Mouse (Mus musculus): ENCODE measurements around the gene S100a16. TPM values are rescaled to one million over a fixed set of nuclear protein-coding genes. Genes with fewer than 3 reads are reported as not detected.

Gene S100a16
- polyA plus RNA-seq, 1 experiment from 2014 or later, result 42.1 TPM

DNA sequence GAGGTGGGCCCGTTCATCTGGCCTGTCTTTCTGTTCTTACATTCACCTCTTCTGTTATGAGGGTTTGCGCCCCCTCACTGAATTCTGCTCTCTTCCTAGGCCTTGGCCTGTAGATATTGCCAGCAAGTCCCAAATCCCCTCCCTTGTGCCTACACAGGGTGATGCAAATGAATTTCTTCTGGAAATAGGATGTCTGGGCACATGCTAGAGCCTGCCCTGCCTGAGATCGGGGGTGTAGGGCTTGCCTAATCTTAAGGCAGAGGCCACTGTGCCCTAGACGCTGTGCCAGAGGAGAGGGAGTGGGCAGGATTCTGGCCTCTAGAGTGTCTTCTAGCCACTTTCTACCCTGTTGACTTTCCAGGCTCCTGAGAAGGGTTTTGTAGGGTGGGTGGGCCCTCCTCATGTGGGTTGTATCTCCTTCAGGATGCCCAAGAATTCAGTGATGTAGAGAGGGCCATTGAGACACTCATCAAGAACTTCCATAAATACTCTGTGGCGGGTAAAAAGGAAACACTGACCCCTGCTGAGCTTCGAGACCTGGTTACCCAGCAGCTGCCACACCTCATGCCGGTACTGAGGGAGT lies 9.7 kb upstream of the S100a16 start:
- Histone ChIP-seq H3K36me3 (ENCODE audit: control insufficient read depth, insufficient read depth, low read length) (no peaks in the 10 kb centered on the region), H3K4me1 (ENCODE audit: control insufficient read depth, insufficient read depth, low read length) (no peaks in the 10 kb centered on the region), H3K4me2 (ENCODE audit: low read depth, severe bottlenecking) (no peak overlapping the region), H3K27ac (replicated peaks; ENCODE audit: low read depth, low read length) (no peak overlapping the region), H3K27me3 (ENCODE audit: control insufficient read depth, insufficient read depth, low read length) (no peaks in the 10 kb centered on the region), H3K9me3 (ENCODE audit: control insufficient read depth, low read length) (no peaks in the 10 kb centered on the region), H3K4me3 (ENCODE audit: low read depth, low read length) (no peak overlapping the region), H3K9ac (ENCODE audit: low read length) (no peak overlapping the region)
- DNase-seq (ENCODE audit: low spot score) (no peak), ATAC-seq (ENCODE audit: insufficient number of reproducible peaks, low FRiP score, low TSS enrichment, low read depth) (no peak)
- 83% methylated on average over 7 of the region's 7 CpGs for WGBS

DNA sequence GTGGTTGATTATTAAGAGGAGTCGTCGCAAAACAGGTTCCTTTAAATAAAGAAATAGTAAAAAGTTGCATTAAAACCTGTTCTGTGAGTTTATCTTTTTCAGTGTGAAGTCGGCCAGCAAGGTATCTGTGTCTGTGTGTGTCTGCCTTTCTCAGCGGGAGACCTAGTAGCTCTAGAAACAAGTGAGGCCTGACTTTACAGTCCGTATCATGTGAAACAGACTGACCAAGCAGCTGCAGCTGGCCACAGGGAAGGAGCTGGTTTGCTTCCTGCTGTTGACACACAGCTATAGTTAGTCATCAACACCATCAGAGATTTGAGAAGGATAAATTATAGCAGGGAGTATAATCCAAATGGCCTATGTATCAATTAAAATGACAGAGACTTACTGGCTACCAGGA lies 5.3 kb upstream of the S100a16 start:
- H3K9me3 ChIP-seq (ENCODE audit: control insufficient read depth, low read length), result no peaks in the 10 kb centered on the region
- H3K4me3 ChIP-seq (ENCODE audit: low read depth, low read length), result no peak overlapping the region
- H3K9ac ChIP-seq (ENCODE audit: low read length), result no peak overlapping the region
- WGBS, result 73% methylated on average over 5 of the region's 5 CpGs
- no peaks in the 10 kb centered on the region for H3K4me1 ChIP-seq (ENCODE audit: control insufficient read depth, insufficient read depth, low read length)
- H3K36me3 ChIP-seq (ENCODE audit: control insufficient read depth, insufficient read depth, low read length), result no peaks in the 10 kb centered on the region
- DNase-seq (ENCODE audit: low spot score), result no peak
- H3K27ac ChIP-seq (replicated peaks; ENCODE audit: low read depth, low read length), result no peak overlapping the region
- ATAC-seq (ENCODE audit: insufficient number of reproducible peaks, low FRiP score, low TSS enrichment, low read depth), result no peak
- no peaks in the 10 kb centered on the region for H3K27me3 ChIP-seq (ENCODE audit: control insufficient read depth, insufficient read depth, low read length)
- H3K4me2 ChIP-seq (ENCODE audit: low read depth, severe bottlenecking), result no peak overlapping the region

DNA sequence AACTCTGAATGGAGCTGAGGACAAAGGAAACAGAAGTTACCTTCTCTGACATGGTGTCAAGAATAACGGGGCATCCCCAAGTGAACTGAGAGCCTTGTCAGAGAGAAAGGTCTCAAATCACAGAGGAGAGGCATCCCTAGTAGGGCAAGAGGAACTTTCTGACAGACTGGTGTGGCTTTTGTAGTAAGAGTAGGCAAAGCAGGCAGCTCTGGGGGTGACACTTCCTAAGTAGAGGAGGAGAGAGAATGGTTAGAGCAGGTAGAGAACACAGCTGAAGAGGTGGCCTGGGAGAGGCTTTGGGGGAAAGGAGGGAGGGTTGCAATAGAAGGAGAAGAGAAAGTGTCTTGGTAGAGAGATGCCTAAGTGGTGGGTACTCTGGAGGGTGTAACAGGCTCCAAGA lies 1.6 kb upstream of the S100a16 start:
- Histone ChIP-seq H3K4me3 (ENCODE audit: low read depth, low read length) (no peak overlapping the region), H3K36me3 (ENCODE audit: control insufficient read depth, insufficient read depth, low read length) (no peaks in the 10 kb centered on the region), H3K27me3 (ENCODE audit: control insufficient read depth, insufficient read depth, low read length) (no peaks in the 10 kb centered on the region), H3K27ac (replicated peaks; ENCODE audit: low read depth, low read length) (no peak overlapping the region), H3K9me3 (ENCODE audit: control insufficient read depth, low read length) (no peaks in the 10 kb centered on the region), H3K9ac (ENCODE audit: low read length) (no peak overlapping the region), H3K4me2 (ENCODE audit: low read depth, severe bottlenecking) (no peak overlapping the region), H3K4me1 (ENCODE audit: control insufficient read depth, insufficient read depth, low read length) (no peaks in the 10 kb centered on the region)
- 62% methylated on average over 1 of the region's 1 CpGs for WGBS
- no peak for ATAC-seq (ENCODE audit: insufficient number of reproducible peaks, low FRiP score, low TSS enrichment, low read depth)
- DNase-seq (ENCODE audit: low spot score), result no peak

DNA sequence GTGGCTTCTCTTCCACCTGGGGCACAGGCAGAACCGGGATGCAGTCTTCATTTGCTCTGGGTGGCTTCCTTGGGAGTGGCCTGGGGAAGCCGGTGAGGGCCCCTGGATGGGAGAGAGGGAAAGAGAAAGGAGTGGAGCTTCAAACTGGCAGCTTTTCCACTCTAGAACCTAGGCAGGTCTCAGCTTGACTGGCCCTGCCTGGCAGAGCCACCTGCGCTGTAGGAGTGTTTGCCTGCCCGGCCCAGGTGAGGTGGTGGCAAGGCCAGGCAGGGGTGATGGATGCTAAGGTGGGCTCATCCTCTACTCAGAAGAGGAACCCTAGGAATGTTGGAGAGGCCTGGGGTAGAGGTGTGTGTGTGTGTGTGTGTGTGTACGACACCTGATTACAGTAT lies 847 bp downstream of the S100a16 start:
- Histone ChIP-seq H3K9me3 (ENCODE audit: control insufficient read depth, low read length) (no peaks in the 10 kb centered on the region), H3K9ac (ENCODE audit: low read length) (no peak overlapping the region), H3K4me3 (ENCODE audit: low read depth, low read length) (no peak overlapping the region), H3K36me3 (ENCODE audit: control insufficient read depth, insufficient read depth, low read length) (no peaks in the 10 kb centered on the region), H3K4me1 (ENCODE audit: control insufficient read depth, insufficient read depth, low read length) (no peaks in the 10 kb centered on the region), H3K27me3 (ENCODE audit: control insufficient read depth, insufficient read depth, low read length) (no peaks in the 10 kb centered on the region), H3K4me2 (ENCODE audit: low read depth, severe bottlenecking) (no peak overlapping the region), H3K27ac (replicated peaks; ENCODE audit: low read depth, low read length) (no peak overlapping the region)
- WGBS, result 65% methylated on average over 5 of the region's 5 CpGs
- no peak for ATAC-seq (ENCODE audit: insufficient number of reproducible peaks, low FRiP score, low TSS enrichment, low read depth)
- no peak for DNase-seq (ENCODE audit: low spot score)

GRCm38 (mm10) chr3:90540904-90541303 lies 3.9 kb downstream of the S100a16 start:
- Histone ChIP-seq H3K36me3 (ENCODE audit: control insufficient read depth, insufficient read depth, low read length) (no peaks in the 10 kb centered on the region), H3K9me3 (ENCODE audit: control insufficient read depth, low read length) (no peaks in the 10 kb centered on the region), H3K27me3 (ENCODE audit: control insufficient read depth, insufficient read depth, low read length) (no peaks in the 10 kb centered on the region), H3K27ac (replicated peaks; ENCODE audit: low read depth, low read length) (no peak overlapping the region), H3K9ac (ENCODE audit: low read length) (no peak overlapping the region), H3K4me2 (ENCODE audit: low read depth, severe bottlenecking) (no peak overlapping the region), H3K4me1 (ENCODE audit: control insufficient read depth, insufficient read depth, low read length) (no peaks in the 10 kb centered on the region), H3K4me3 (ENCODE audit: low read depth, low read length) (no peak overlapping the region)
- peak; percentile 5; the same call in 1 of the 2 replicates for ATAC-seq (ENCODE audit: insufficient number of reproducible peaks, low FRiP score, low TSS enrichment, low read depth)
- WGBS, result 78% methylated on average over 4 of the region's 4 CpGs
- DNase-seq (ENCODE audit: low spot score), result no peak

- no peaks in the 10 kb centered on the region for H3K36me3 ChIP-seq (ENCODE audit: control insufficient read depth, insufficient read depth, low read length)
- ATAC-seq (ENCODE audit: insufficient number of reproducible peaks, low FRiP score, low TSS enrichment, low read depth) (peak; percentile 65; the same call in 1 of the 2 replicates), DNase-seq (ENCODE audit: low spot score) (no peak)
- WGBS, result 20% methylated on average over 5 of the region's 5 CpGs
- peaks cover 3% of the 10 kb centered on the region; the same call in 1 of the 2 replicates for H3K4me1 ChIP-seq (ENCODE audit: control insufficient read depth, insufficient read depth, low read length)
- no peak overlapping the region for H3K9ac ChIP-seq (ENCODE audit: low read length)
- no peak overlapping the region for H3K4me3 ChIP-seq (ENCODE audit: low read depth, low read length)
- no peaks in the 10 kb centered on the region for H3K9me3 ChIP-seq (ENCODE audit: control insufficient read depth, low read length)
- no peak overlapping the region for H3K4me2 ChIP-seq (ENCODE audit: low read depth, severe bottlenecking)
- H3K27ac ChIP-seq (replicated peaks; ENCODE audit: low read depth, low read length), result no peak overlapping the region
- no peaks in the 10 kb centered on the region for H3K27me3 ChIP-seq (ENCODE audit: control insufficient read depth, insufficient read depth, low read length)
Observed at GRCm38 (mm10) chr3:90549676-90550420, 12.8 kb downstream of the S100a16 start.

GRCm38 (mm10) chr3:90550421-90550790 lies 13.4 kb downstream of the S100a16 start:
- Histone ChIP-seq H3K4me3 (ENCODE audit: low read depth, low read length) (no peak overlapping the region), H3K4me2 (ENCODE audit: low read depth, severe bottlenecking) (no peak overlapping the region), H3K9ac (ENCODE audit: low read length) (no peak overlapping the region), H3K27ac (replicated peaks; ENCODE audit: low read depth, low read length) (no peak overlapping the region), H3K4me1 (ENCODE audit: control insufficient read depth, insufficient read depth, low read length) (peaks cover 3% of the 10 kb centered on the region; the same call in 1 of the 2 replicates), H3K27me3 (ENCODE audit: control insufficient read depth, insufficient read depth, low read length) (no peaks in the 10 kb centered on the region), H3K36me3 (ENCODE audit: control insufficient read depth, insufficient read depth, low read length) (no peaks in the 10 kb centered on the region), H3K9me3 (ENCODE audit: control insufficient read depth, low read length) (no peaks in the 10 kb centered on the region)
- no peak for ATAC-seq (ENCODE audit: insufficient number of reproducible peaks, low FRiP score, low TSS enrichment, low read depth)
- DNase-seq (ENCODE audit: low spot score), result no peak
- WGBS, result 91% methylated on average over 2 of the region's 2 CpGs

DNA sequence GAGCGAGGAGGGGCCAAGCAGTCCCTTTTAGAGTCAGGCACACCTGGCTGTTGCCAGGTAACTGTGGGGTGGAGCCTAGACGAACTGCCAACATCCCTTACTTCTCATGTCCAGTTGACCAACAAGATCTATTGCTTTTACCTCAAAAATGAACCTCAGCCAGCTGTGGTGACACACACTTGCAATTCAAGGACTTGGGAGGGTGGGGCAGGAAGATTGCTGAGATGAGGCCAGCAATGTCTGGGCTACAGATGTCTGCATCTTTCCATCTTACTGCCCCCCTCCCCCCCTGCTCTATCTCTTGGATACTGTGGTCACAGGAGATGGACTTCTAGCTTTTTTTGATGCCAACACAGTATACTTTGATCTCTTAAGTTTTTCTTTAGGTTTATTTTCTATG lies 15.2 kb downstream of the S100a16 start:
- H3K9ac ChIP-seq (ENCODE audit: low read length), result no peak overlapping the region
- H3K4me1 ChIP-seq (ENCODE audit: control insufficient read depth, insufficient read depth, low read length), result peaks cover 3% of the 10 kb centered on the region; the same call in 1 of the 2 replicates
- no peak overlapping the region for H3K4me3 ChIP-seq (ENCODE audit: low read depth, low read length)
- no peak for DNase-seq (ENCODE audit: low spot score)
- no peak overlapping the region for H3K27ac ChIP-seq (replicated peaks; ENCODE audit: low read depth, low read length)
- no peak overlapping the region for H3K4me2 ChIP-seq (ENCODE audit: low read depth, severe bottlenecking)
- ATAC-seq (ENCODE audit: insufficient number of reproducible peaks, low FRiP score, low TSS enrichment, low read depth), result no peak
- no peaks in the 10 kb centered on the region for H3K36me3 ChIP-seq (ENCODE audit: control insufficient read depth, insufficient read depth, low read length)
- WGBS, result 70% methylated on average over 2 of the region's 2 CpGs
- H3K27me3 ChIP-seq (ENCODE audit: control insufficient read depth, insufficient read depth, low read length), result no peaks in the 10 kb centered on the region
- H3K9me3 ChIP-seq (ENCODE audit: control insufficient read depth, low read length), result no peaks in the 10 kb centered on the region

Measured in limb, embryonic 11.5 days (tissue).